Mouse (Mus musculus): ENCODE data around the gene Itgb3bp. TPM values are rescaled to one million over a fixed set of nuclear protein-coding genes. Genes with fewer than 3 reads are reported as not detected.

Itgb3bp gene
- polyA plus RNA-seq, 1 experiment from 2014 or later = 42.5 TPM

- H3K27me3 ChIP-seq = no peaks in the 10 kb centered on the region
- no peak overlapping the region for H3K9ac ChIP-seq
- H3K36me3 ChIP-seq = no peaks in the 10 kb centered on the region
- 78% methylated on average over 10 of the region's 10 CpGs for WGBS
- H3K4me1 ChIP-seq = peaks cover 7% of the 10 kb centered on the region; the same call in 1 of the 2 replicates
- H3K27ac ChIP-seq = no peak overlapping the region
- no peak overlapping the region for H3K4me3 ChIP-seq
- no peak for ATAC-seq (ENCODE audit: insufficient number of reproducible peaks, insufficient read depth, low FRiP score, low TSS enrichment, low read depth)
- no peak overlapping the region for H3K4me2 ChIP-seq
- H3K9me3 ChIP-seq = no peaks in the 10 kb centered on the region
Observed at GRCm38 (mm10) chr4:99955396-99955795, 25.8 kb upstream of the Itgb3bp start.

GRCm38 (mm10) chr4:99953904-99954303, 24.3 kb upstream of the Itgb3bp start:
- H3K27me3 ChIP-seq = no peaks in the 10 kb centered on the region
- no peak for ATAC-seq (ENCODE audit: insufficient number of reproducible peaks, insufficient read depth, low FRiP score, low TSS enrichment, low read depth)
- no peaks in the 10 kb centered on the region for H3K36me3 ChIP-seq
- no peaks in the 10 kb centered on the region for H3K9me3 ChIP-seq
- H3K4me3 ChIP-seq = no peak overlapping the region
- H3K4me2 ChIP-seq = no peak overlapping the region
- H3K9ac ChIP-seq = no peak overlapping the region
- WGBS = 84% methylated on average over 2 of the region's 2 CpGs
- no peak overlapping the region for H3K27ac ChIP-seq
- H3K4me1 ChIP-seq = peaks cover 7% of the 10 kb centered on the region; the same call in 1 of the 2 replicates

- H3K4me3 ChIP-seq = no peak overlapping the region
- no peak overlapping the region for H3K4me2 ChIP-seq
- no peak for ATAC-seq (ENCODE audit: insufficient number of reproducible peaks, insufficient read depth, low FRiP score, low TSS enrichment, low read depth)
- no peaks in the 10 kb centered on the region for H3K9me3 ChIP-seq
- H3K27me3 ChIP-seq = no peaks in the 10 kb centered on the region
- H3K4me1 ChIP-seq = 0 out of 2 replicates have a peak, but pooled peaks cover 1% of the 10 kb centered on the region
- H3K9ac ChIP-seq = no peak overlapping the region
- 96% methylated on average over 1 of the region's 1 CpGs for WGBS
- H3K27ac ChIP-seq = no peak overlapping the region
- no peaks in the 10 kb centered on the region for H3K36me3 ChIP-seq
Observed at GRCm38 (mm10) chr4:99947896-99948295, 18.3 kb upstream of the Itgb3bp start.

GRCm38 (mm10) chr4:99947192-99947591, 17.6 kb upstream of the Itgb3bp start:
- ATAC-seq (ENCODE audit: insufficient number of reproducible peaks, insufficient read depth, low FRiP score, low TSS enrichment, low read depth) = no peak
- WGBS = 80% methylated on average over 1 of the region's 1 CpGs

GRCm38 (mm10) chr4:99946516-99946915, 16.9 kb upstream of the Itgb3bp start:
- Histone ChIP-seq H3K27me3 (no peaks in the 10 kb centered on the region), H3K36me3 (no peaks in the 10 kb centered on the region), H3K4me1 (no peaks in the 10 kb centered on the region), H3K9me3 (no peaks in the 10 kb centered on the region), H3K4me3 (no peak overlapping the region), H3K4me2 (no peak overlapping the region), H3K9ac (no peak overlapping the region), H3K27ac (no peak overlapping the region)
- WGBS = 88% methylated on average over 2 of the region's 2 CpGs
- no peak for ATAC-seq (ENCODE audit: insufficient number of reproducible peaks, insufficient read depth, low FRiP score, low TSS enrichment, low read depth)

More at GRCm38 (mm10) chr4:99947192-99947591, 17.6 kb upstream of the Itgb3bp start:
- no peaks in the 10 kb centered on the region for H3K4me1 ChIP-seq
- no peak overlapping the region for H3K4me2 ChIP-seq
- H3K9me3 ChIP-seq = no peaks in the 10 kb centered on the region
- no peak overlapping the region for H3K4me3 ChIP-seq
- H3K27me3 ChIP-seq = no peaks in the 10 kb centered on the region
- no peak overlapping the region for H3K27ac ChIP-seq
- H3K9ac ChIP-seq = no peak overlapping the region
- no peaks in the 10 kb centered on the region for H3K36me3 ChIP-seq

- Histone ChIP-seq H3K4me3 (no peak overlapping the region), H3K27me3 (no peaks in the 10 kb centered on the region), H3K4me2 (no peak overlapping the region), H3K9me3 (no peaks in the 10 kb centered on the region), H3K36me3 (no peaks in the 10 kb centered on the region), H3K4me1 (no peaks in the 10 kb centered on the region), H3K27ac (no peak overlapping the region), H3K9ac (no peak overlapping the region)
- WGBS = 80% methylated on average over 7 of the region's 7 CpGs
- ATAC-seq (ENCODE audit: insufficient number of reproducible peaks, insufficient read depth, low FRiP score, low TSS enrichment, low read depth) = no peak
Observed at GRCm38 (mm10) chr4:99945011-99945410, 15.4 kb upstream of the Itgb3bp start.

- ATAC-seq (ENCODE audit: insufficient number of reproducible peaks, insufficient read depth, low FRiP score, low TSS enrichment, low read depth) = no peak
- H3K36me3 ChIP-seq = no peaks in the 10 kb centered on the region
- no peaks in the 10 kb centered on the region for H3K9me3 ChIP-seq
- no peaks in the 10 kb centered on the region for H3K27me3 ChIP-seq
- H3K4me1 ChIP-seq = no peaks in the 10 kb centered on the region
- no peak overlapping the region for H3K9ac ChIP-seq
- H3K4me2 ChIP-seq = no peak overlapping the region
- no peak overlapping the region for H3K4me3 ChIP-seq
- no peak overlapping the region for H3K27ac ChIP-seq
- WGBS = 65% methylated on average over 2 of the region's 2 CpGs
Observed at GRCm38 (mm10) chr4:99944606-99945005, 15.0 kb upstream of the Itgb3bp start.

- Histone ChIP-seq H3K9ac (no peak overlapping the region), H3K36me3 (no peaks in the 10 kb centered on the region), H3K9me3 (no peaks in the 10 kb centered on the region), H3K4me2 (no peak overlapping the region), H3K4me1 (peaks cover 4% of the 10 kb centered on the region; the same call in 1 of the 2 replicates), H3K27me3 (no peaks in the 10 kb centered on the region), H3K27ac (no peak overlapping the region), H3K4me3 (no peak overlapping the region)
- WGBS = 77% methylated on average over 10 of the region's 10 CpGs
- ATAC-seq (ENCODE audit: insufficient number of reproducible peaks, insufficient read depth, low FRiP score, low TSS enrichment, low read depth) = no peak
Observed at GRCm38 (mm10) chr4:99941655-99942414, 12.2 kb upstream of the Itgb3bp start.

GRCm38 (mm10) chr4:99939711-99940505, 10.3 kb upstream of the Itgb3bp start:
- Histone ChIP-seq H3K9me3 (no peaks in the 10 kb centered on the region), H3K9ac (no peak overlapping the region), H3K36me3 (no peaks in the 10 kb centered on the region), H3K4me3 (no peak overlapping the region), H3K4me2 (no peak overlapping the region), H3K27ac (0 out of 2 replicates have a peak overlapping the region, but pooled peaks have one; percentile 48), H3K4me1 (peaks cover 4% of the 10 kb centered on the region; the same call in 1 of the 2 replicates), H3K27me3 (no peaks in the 10 kb centered on the region)
- no peak for ATAC-seq (ENCODE audit: insufficient number of reproducible peaks, insufficient read depth, low FRiP score, low TSS enrichment, low read depth)
- WGBS = 62% methylated on average over 16 of the region's 16 CpGs

GRCm38 (mm10) chr4:99936278-99936677, 6.7 kb upstream of the Itgb3bp start:
- no peak for ATAC-seq (ENCODE audit: insufficient number of reproducible peaks, insufficient read depth, low FRiP score, low TSS enrichment, low read depth)
- 89% methylated on average over 5 of the region's 5 CpGs for WGBS
- Histone ChIP-seq H3K4me2 (no peak overlapping the region), H3K27ac (no peak overlapping the region), H3K9ac (no peak overlapping the region), H3K4me3 (no peak overlapping the region), H3K9me3 (no peaks in the 10 kb centered on the region), H3K4me1 (peaks cover 4% of the 10 kb centered on the region; the same call in 1 of the 2 replicates), H3K27me3 (no peaks in the 10 kb centered on the region), H3K36me3 (no peaks in the 10 kb centered on the region)

GRCm38 (mm10) chr4:99934859-99935258, 5.2 kb upstream of the Itgb3bp start:
- Histone ChIP-seq H3K36me3 (no peaks in the 10 kb centered on the region), H3K4me3 (no peak overlapping the region), H3K4me2 (no peak overlapping the region), H3K9ac (no peak overlapping the region), H3K9me3 (no peaks in the 10 kb centered on the region), H3K27ac (no peak overlapping the region), H3K4me1 (peaks cover 17% of the 10 kb centered on the region; the same call in 1 of the 2 replicates), H3K27me3 (no peaks in the 10 kb centered on the region)
- 85% methylated on average over 7 of the region's 7 CpGs for WGBS
- ATAC-seq (ENCODE audit: insufficient number of reproducible peaks, insufficient read depth, low FRiP score, low TSS enrichment, low read depth) = no peak

All from embryonic facial prominence, embryonic 13.5 days (tissue).